Mouse (Mus musculus): ENCODE results near the gene S100a8.

The S100a8 gene

DNA sequence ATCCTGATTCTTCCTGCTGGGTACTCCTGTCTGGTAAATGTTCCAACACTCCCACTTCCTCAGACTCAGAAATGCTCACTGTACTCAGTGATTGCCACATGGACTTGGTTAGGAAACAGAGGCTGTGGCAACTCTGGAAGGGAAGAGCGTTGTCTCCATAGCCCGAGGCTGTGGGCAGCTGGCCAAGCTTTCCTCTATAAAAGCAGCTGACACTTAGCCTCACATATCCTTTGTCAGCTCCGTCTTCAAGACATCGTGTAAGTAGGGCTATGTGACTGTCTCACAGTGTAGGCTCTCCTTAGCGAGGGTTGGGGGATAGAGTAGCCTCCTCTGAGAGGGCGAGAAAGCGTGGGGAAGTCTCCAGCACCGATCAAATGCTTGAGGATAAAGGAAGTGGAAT lies at the start of gene S100a8:
TSS of gene S100a8 (plus strand) at position 133 of the 400 bp plus-strand sequence.
- DNase-seq (ENCODE audit: low spot score in 2 of 2), result no peak

DNA sequence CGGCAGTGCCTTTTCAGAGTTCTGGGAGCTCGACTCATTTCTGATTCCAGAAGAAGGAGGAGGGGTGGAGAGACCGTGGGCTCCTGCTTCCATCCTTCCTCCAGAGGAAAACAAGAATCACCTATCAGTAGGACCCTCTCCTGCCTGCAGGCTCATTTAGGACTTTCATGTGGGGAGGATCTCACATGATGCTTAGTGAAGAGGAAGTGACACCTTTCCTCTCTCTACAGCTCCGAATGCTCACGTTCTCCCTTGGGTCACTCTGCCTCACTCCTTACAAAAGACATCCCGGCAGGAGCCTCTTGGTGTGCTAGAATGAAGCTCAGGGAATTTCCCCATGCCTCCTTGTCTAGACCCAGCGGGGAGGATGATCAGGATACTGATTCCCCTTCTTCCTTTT lies 47.2 kb upstream of the S100a8 start:
- DNase-seq (ENCODE audit: low spot score in 2 of 2), result no peak

- peak in 1 of 2 experiments; percentile 43 for DNase-seq (ENCODE audit: low spot score in 2 of 2)
Observed at GRCm38 (mm10) chr3:90623435-90624071, 45.2 kb upstream of the S100a8 start.

DNA sequence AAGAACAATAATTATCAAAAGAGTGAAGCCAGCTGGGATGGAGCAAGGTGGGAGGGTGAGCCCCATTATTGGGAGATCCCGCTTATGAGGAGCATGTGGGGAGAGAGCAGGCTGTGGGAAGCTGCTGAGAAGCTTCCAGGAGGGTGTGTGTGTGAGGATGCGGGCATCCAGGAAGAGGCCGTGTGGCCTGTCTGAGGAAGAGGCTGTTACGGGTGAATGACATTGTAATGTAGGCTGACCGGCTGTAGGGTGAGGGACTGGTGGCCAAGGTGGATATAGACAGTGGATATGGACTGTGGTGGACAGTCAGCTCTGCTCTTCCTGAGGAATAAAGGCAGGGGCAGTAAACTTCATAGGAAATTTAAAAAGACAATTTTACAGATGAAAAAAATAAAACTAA lies 43.3 kb upstream of the S100a8 start:
- DNase-seq (ENCODE audit: low spot score in 2 of 2), result no peak

- DNase-seq (ENCODE audit: low spot score in 2 of 2), result no peak
Observed at GRCm38 (mm10) chr3:90626266-90627021, 42.3 kb upstream of the S100a8 start.

- no peak for DNase-seq (ENCODE audit: low spot score in 2 of 2)
Observed at GRCm38 (mm10) chr3:90627366-90627765, 41.4 kb upstream of the S100a8 start.

DNA sequence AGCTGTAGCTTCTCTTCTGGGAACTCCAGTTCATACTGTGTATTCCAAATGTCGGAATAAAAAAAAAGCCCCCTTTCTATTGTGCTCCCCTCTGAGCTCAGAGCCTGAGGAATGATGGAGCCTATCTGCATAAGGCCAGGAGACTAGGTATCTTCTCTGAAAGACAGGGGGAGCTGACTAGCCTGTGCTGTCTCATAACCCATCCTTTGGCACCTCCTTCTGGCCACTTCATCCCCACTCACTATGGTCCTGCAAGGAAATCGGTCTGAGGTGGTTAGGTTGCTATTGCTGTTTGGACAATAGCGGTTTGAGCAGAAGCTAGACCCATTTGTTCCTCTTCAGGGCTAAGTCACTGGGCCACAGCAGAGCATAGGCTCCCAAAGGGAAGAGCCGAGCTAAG lies 41.0 kb upstream of the S100a8 start:
- no peak for DNase-seq (ENCODE audit: low spot score in 2 of 2)

GRCm38 (mm10) chr3:90629298-90629697 lies 39.5 kb upstream of the S100a8 start:
- DNase-seq (ENCODE audit: low spot score in 2 of 2), result no peak

DNA sequence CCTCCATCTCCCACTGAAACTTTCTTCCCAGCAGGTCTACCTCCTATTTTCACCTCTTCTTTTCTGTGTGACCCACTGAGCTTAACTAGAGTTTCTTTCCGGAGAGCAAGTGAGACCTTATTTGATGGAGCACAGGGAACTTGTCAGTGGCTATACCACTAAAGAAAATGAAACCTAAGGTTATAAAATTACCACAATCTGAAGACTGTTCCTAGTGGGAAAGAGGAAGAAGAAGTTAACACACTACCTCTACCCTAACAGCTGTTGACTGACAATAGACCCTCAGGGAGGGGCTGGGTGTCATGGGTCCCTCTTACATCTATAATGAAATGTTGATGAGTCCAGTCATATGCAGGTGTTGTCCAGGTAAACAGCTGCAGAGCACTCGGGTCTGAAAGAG lies 36.8 kb upstream of the S100a8 start:
- DNase-seq (ENCODE audit: low spot score in 2 of 2), result no peak

- no peak for DNase-seq (ENCODE audit: low spot score in 2 of 2)
Observed at GRCm38 (mm10) chr3:90638511-90639275, 30.1 kb upstream of the S100a8 start.

DNA sequence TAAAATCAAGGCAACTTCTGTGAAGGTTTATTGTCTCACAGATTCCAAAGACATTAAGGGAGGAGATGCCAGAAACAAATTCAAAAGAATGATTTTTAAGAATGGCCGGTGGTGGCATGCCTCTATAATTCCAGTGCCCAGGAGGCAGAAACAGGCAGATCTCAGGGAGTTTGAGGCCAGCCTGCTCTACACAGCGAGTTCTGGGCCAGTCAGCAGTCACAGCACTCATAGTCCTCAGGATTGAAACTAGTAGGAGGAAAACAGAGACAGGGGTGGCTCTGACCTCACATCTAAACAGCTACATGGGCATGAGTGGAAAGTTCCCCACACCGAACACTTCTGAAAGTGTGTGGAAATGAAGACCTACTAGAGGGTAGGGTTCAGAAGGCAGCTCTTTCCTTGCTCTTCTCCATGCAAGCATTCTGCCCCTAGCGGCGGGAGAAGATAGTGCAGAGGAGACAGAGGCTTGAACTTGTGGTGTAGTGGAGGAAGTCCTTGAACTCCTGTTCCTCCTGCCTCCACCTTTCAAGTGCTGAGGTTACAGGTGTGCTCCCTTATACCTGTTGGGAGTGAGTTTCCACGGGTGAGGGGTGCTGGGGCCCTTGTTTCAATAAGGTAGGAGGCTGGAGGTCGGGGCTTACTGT lies 29.1 kb upstream of the S100a8 start:
- DNase-seq (ENCODE audit: low spot score in 2 of 2), result peak; percentile 31 to 62

DNA sequence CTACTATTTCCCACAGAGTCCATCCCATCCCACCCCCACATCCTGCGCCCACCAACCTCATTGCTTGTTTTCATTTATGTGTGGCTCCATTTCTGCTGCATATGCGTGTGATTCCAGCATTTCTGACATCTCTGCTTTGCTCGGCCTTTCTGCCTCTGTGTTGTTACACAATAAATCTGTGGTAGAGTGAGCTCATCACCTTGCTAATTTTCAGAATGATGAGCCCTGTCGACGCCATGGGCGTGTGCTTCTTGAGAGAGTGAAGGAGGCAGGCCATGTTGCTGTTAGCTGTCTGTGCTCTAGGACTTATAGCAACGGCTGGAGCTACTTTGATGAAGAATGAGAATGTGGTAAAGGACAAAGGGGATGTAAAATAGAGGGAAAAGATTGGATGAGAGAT lies 27.8 kb upstream of the S100a8 start:
- no peak for DNase-seq (ENCODE audit: low spot score in 2 of 2)

DNA sequence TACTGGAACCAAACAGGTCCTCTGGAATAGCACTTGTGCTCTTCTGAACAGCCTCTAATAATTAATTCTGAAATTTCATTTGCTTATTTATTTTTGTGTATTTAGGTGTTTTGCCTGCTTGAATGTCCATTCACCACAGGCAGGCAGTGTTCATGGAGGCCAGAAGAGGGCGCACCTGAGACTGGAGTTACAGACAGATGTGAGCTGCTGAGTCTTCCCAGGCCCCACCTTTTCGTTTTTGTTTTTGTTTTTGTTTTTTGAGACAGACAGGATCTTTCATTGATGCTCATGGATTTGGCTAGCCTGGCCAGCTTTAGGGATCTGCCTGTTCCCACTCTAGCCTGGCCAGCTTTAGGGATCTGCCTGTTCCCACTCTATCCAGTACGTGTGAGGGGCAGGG lies 24.6 kb upstream of the S100a8 start:
- peak; percentile 30 to 68 for DNase-seq (ENCODE audit: low spot score in 2 of 2)

DNA sequence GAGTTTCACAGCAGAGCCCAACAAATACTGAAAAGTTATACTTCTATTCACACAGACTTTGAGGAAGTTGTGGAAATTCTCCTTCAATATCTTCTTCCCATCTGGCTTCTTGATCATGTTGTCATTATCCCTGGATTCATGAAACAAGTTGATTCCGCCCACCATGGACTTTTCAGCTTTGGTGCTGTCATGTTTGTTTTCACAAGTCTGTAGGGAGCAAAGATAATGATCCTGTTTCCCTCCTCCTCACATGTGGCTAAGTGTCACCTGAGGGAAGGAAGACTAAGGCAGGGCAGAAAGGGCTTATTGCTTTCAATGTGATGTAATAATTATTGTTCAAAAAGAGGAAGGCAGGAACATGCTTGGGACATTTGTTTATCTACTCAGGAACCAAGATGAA lies 21.5 kb upstream of the S100a8 start:
- no peak for DNase-seq (ENCODE audit: low spot score in 2 of 2)

- no peak for DNase-seq (ENCODE audit: low spot score in 2 of 2)
Observed at GRCm38 (mm10) chr3:90648981-90649380, 19.8 kb upstream of the S100a8 start.

- no peak for DNase-seq (ENCODE audit: low spot score in 2 of 2)
Observed at GRCm38 (mm10) chr3:90649832-90650231, 18.9 kb upstream of the S100a8 start.

DNA sequence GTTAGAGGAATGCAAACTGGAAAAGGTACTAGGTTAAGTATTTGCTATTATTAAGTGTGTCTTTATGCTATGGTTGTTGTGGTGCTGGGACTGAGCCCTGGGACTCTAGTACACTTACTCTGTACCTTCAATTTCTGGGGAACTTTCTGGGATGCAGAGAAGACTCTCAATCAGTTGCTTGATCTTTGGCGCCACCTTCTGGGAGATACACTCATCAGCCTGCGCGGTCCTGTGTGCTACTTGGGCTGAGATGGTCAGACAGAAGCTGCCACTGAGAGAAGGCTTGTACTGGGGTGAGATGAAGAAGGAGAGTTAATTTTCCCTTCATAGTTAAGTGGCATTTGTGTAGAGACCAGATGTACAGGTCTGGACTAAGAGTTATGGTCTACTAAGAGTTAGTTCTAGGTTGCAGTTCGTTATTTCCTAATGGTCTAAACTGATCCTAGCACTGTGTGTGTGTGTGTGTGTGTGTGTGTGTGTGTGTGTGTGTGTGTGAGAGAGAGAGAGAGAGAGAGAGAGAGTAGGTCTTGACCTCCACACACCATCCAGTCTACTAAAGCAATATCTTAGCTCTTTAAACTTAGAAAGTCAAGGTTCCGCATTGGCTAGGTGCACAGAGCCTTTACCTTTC lies 15.8 kb upstream of the S100a8 start:
- peak; percentile 13 to 59 for DNase-seq (ENCODE audit: low spot score in 2 of 2)

DNA sequence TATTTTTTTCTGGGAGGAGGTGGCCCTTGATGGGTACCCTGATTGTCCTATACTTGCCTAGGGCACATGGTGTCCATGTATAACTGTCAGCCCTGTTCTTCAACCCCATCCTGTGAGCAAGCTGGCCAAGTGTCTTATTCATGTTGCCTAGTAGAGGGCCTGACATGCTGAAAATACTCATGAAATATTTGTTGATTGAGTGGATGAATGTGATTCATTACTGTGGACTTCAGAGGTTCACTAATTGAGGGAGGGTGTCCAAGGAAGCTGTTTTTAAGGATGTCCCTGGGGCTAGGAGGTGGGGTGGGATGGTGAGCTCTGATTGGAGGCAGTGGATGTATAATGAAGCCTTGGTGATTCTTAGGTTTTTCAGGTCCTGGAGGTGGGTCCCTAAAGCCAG lies 15.1 kb upstream of the S100a8 start, which contains the start of gene S100a7a:
TSS of gene S100a7a (plus strand) at position 301 of the 400 bp plus-strand sequence.
- no peak for DNase-seq (ENCODE audit: low spot score in 2 of 2)

DNA sequence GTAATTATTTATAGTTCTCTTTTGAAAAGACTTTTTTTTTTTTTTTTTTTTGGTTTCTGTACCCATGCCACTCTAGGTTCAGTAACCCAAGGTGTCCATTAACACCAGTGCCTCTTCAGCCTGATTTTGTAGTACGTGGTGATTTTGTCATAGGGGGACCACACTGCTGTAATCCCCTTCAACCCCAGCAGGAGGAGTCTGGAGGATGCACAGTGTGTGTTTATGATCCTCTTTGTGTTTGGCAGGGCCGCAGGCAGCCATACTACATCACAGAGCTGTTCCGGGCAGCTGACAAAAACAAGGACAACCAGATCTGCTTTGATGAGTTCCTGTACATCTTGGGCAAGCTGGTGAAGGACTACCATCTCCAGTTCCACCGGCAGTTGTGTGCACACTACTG lies 11.4 kb upstream of the S100a8 start:
- DNase-seq (ENCODE audit: low spot score in 2 of 2), result no peak

- DNase-seq (ENCODE audit: low spot score in 2 of 2), result no peak
Observed at GRCm38 (mm10) chr3:90659364-90660044, 9.3 kb upstream of the S100a8 start.

- DNase-seq (ENCODE audit: low spot score in 2 of 2), result no peak
Observed at GRCm38 (mm10) chr3:90664219-90664618, 4.6 kb upstream of the S100a8 start.

Data from thymus, postnatal 10 days (tissue).